Mouse (Mus musculus): ENCODE results near the gene Lrrc29.

DNA sequence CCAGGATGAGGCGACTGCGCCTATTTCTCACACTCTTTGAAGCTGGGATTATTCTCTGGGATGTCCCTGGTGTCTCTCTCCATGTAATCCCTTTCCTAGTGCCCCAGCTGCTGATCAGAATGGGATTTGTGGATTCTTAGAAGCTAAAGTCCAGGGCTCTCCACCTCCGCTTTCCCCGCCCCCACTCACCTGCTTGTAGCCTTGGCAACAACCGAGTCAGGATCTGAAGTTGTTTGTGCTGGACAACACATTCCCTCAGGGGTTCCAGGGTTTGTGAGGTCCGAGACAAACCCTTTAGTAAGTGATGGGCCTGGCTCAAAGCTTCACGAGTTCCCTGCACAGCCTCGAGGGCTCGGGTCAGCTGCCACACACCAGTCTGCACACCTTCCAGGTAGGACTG is 31.3 kb downstream of the Lrrc29 start:
- TF ChIP-seq CTCF (IDR thresholded peaks at IDR 0.05; ENCODE audit: low read depth, low read length) (no peak), POLR2A (IDR thresholded peaks at IDR 0.05; ENCODE audit: insufficient read depth, low read length) (no peak), EP300 (IDR thresholded peaks at IDR 0.05; ENCODE audit: insufficient read depth, low read depth, low read length) (no peak)

All from ES-Bruce4 (cell line).